Mouse (Mus musculus): ENCODE data around the gene Tmem167. TPM values are rescaled to one million over a fixed set of nuclear protein-coding genes. Genes with fewer than 3 reads are reported as not detected.

The Tmem167 gene
- polyA plus RNA-seq, 1 experiment from 2014 or later: 67.4 TPM

Other genes with a start within 250 kb of the Tmem167 start
- gene Xrcc4, start 485 bp downstream of the Tmem167 start, polyA plus RNA-seq (2014; fragmentation: Nextera tagmentation; extraction: Ambion mirVana): 11.2 and 11.6 TPM in 2 replicates

Measured in intestine, embryonic 14.5 days (tissue).